Mouse (Mus musculus): ENCODE data around the gene Las1l. TPM values are rescaled to one million over a fixed set of nuclear protein-coding genes. Genes with fewer than 3 reads are reported as not detected.

Gene Las1l
- polyA plus RNA-seq (2012): 0.42 and 0.54 TPM in 2 replicates

- peak within 1 kb of the TSS; percentile 68 for H3K4me3 ChIP-seq (replicated peaks)
- peaks cover 7% of the 10 kb centered on the region for H3K36me3 ChIP-seq (ENCODE audit: control insufficient read depth)
- peaks cover 5% of the 10 kb centered on the region for H3K9me3 ChIP-seq (ENCODE audit: control insufficient read depth, low read length)
- TF ChIP-seq GATA1 (IDR thresholded peaks at IDR 0.05; ENCODE audit: low read length): no peak
- TF ChIP-seq TAL1 (IDR thresholded peaks at IDR 0.05; ENCODE audit: low read length): no peak
- H3K4me1 ChIP-seq (ENCODE audit: control insufficient read depth): peaks cover 3% of the 10 kb centered on the region
- no peaks in the 10 kb centered on the region; the same call in 1 of the 2 replicates for H3K27me3 ChIP-seq (ENCODE audit: control insufficient read depth)
Measured at GRCm38 (mm10) chrX:95956497-95957293, at the start of gene Las1l. Las1l (minus strand) TSS chrX:95956962.

GRCm38 (mm10) chrX:96006395-96006794 lies 49.6 kb upstream of the Las1l start:
- H3K36me3 ChIP-seq (ENCODE audit: control insufficient read depth): no peaks in the 10 kb centered on the region
- H3K27me3 ChIP-seq (ENCODE audit: control insufficient read depth): no peaks in the 10 kb centered on the region
- no peaks in the 10 kb centered on the region for H3K4me1 ChIP-seq (ENCODE audit: control insufficient read depth)
- no peak for TF ChIP-seq TAL1 (IDR thresholded peaks at IDR 0.05; ENCODE audit: low read length)
- TF ChIP-seq GATA1 (IDR thresholded peaks at IDR 0.05; ENCODE audit: low read length): no peak
- no peak overlapping the region for H3K4me3 ChIP-seq (replicated peaks)
- no peaks in the 10 kb centered on the region for H3K9me3 ChIP-seq (ENCODE audit: control insufficient read depth, low read length)

GRCm38 (mm10) chrX:95999601-96000000 lies 42.8 kb upstream of the Las1l start:
- Histone ChIP-seq H3K4me1 (ENCODE audit: control insufficient read depth) (no peaks in the 10 kb centered on the region), H3K36me3 (ENCODE audit: control insufficient read depth) (no peaks in the 10 kb centered on the region), H3K4me3 (replicated peaks) (no peak overlapping the region), H3K27me3 (ENCODE audit: control insufficient read depth) (0 out of 2 replicates have a peak, but pooled peaks cover 3% of the 10 kb centered on the region), H3K9me3 (ENCODE audit: control insufficient read depth, low read length) (peaks cover 3% of the 10 kb centered on the region; the same call in 1 of the 2 replicates)
- TF ChIP-seq GATA1 (IDR thresholded peaks at IDR 0.05; ENCODE audit: low read length): no peak
- TF ChIP-seq TAL1 (IDR thresholded peaks at IDR 0.05; ENCODE audit: low read length): no peak

DNA sequence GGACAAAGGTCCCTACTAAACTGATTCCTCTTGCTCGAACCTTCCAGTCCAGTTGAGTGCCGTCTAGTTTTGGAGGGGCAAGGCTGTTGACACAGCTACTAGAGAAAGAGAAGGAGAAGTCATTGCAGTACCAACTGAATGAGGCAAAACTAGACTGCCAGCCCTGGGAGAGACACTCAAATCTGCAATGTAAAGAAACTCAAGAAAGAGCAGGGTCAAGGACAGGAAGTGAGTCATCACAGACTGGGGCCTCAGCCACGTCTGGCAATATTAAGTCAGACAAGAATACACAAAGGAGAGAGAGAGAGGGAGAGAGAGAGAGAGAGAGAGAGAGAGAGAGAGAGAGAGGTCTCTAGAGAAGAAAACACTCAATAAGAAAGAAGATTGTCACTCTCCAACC lies 36.4 kb upstream of the Las1l start:
- H3K36me3 ChIP-seq (ENCODE audit: control insufficient read depth): no peaks in the 10 kb centered on the region
- H3K4me1 ChIP-seq (ENCODE audit: control insufficient read depth): no peaks in the 10 kb centered on the region
- H3K4me3 ChIP-seq (replicated peaks): no peak overlapping the region
- 0 out of 2 replicates have a peak, but pooled peaks cover 4% of the 10 kb centered on the region for H3K27me3 ChIP-seq (ENCODE audit: control insufficient read depth)
- H3K9me3 ChIP-seq (ENCODE audit: control insufficient read depth, low read length): no peaks in the 10 kb centered on the region
- TF ChIP-seq GATA1 (IDR thresholded peaks at IDR 0.05; ENCODE audit: low read length): no peak
- no peak for TF ChIP-seq TAL1 (IDR thresholded peaks at IDR 0.05; ENCODE audit: low read length)

GRCm38 (mm10) chrX:95969936-95970335 lies 13.2 kb upstream of the Las1l start:
- no peak for TF ChIP-seq GATA1 (IDR thresholded peaks at IDR 0.05; ENCODE audit: low read length)
- no peak for TF ChIP-seq TAL1 (IDR thresholded peaks at IDR 0.05; ENCODE audit: low read length)
- Histone ChIP-seq H3K4me3 (replicated peaks) (no peak overlapping the region), H3K27me3 (ENCODE audit: control insufficient read depth) (no peaks in the 10 kb centered on the region), H3K4me1 (ENCODE audit: control insufficient read depth) (peaks cover 16% of the 10 kb centered on the region), H3K9me3 (ENCODE audit: control insufficient read depth, low read length) (no peaks in the 10 kb centered on the region), H3K36me3 (ENCODE audit: control insufficient read depth) (no peaks in the 10 kb centered on the region)

DNA sequence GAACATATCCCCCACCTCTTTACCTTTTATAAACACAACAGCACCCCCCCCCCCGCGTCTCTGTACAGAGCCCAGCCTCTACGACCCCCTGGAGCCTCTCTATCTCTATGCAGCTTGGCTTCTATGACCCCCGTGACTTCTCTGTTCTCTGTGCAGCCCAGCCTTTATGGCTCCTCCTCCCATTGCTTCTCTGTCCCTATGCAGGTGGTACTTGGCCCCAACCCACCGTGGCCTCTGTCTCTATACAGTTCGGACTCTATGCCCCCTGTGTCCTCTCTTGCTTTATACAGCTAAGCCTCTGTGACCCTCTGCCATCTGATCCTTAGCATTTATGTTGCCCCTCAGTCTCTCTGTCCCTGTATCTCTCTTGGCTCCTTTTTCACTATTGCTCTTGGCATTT lies 12.4 kb upstream of the Las1l start:
- Histone ChIP-seq H3K4me1 (ENCODE audit: control insufficient read depth) (peaks cover 16% of the 10 kb centered on the region), H3K4me3 (replicated peaks) (no peak overlapping the region), H3K36me3 (ENCODE audit: control insufficient read depth) (no peaks in the 10 kb centered on the region), H3K27me3 (ENCODE audit: control insufficient read depth) (no peaks in the 10 kb centered on the region), H3K9me3 (ENCODE audit: control insufficient read depth, low read length) (no peaks in the 10 kb centered on the region)
- no peak for TF ChIP-seq GATA1 (IDR thresholded peaks at IDR 0.05; ENCODE audit: low read length)
- TF ChIP-seq TAL1 (IDR thresholded peaks at IDR 0.05; ENCODE audit: low read length): no peak

DNA sequence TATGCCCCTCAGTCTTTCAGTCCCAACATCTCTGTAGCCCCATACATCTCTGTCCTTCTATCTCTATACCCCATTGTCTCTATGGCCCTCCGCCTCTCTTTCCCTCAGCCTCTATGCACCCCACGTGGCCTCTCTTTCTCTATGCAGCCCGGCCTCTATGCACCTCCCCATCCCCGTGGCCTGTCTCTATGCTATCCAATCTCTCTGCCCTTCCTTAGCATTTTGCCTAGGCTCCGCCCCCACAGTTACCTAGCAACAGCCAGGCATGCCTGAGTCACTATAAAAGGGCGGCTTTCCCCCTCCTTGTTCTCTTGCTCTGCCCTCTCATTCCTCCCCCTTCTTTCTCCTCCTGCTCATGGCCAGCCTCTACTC lies 11.8 kb upstream of the Las1l start:
- peaks cover 16% of the 10 kb centered on the region for H3K4me1 ChIP-seq (ENCODE audit: control insufficient read depth)
- TF ChIP-seq GATA1 (IDR thresholded peaks at IDR 0.05; ENCODE audit: low read length) (no peak), TAL1 (IDR thresholded peaks at IDR 0.05; ENCODE audit: low read length) (no peak)
- peak overlapping the region; percentile 63 for H3K4me3 ChIP-seq (replicated peaks)

DNA sequence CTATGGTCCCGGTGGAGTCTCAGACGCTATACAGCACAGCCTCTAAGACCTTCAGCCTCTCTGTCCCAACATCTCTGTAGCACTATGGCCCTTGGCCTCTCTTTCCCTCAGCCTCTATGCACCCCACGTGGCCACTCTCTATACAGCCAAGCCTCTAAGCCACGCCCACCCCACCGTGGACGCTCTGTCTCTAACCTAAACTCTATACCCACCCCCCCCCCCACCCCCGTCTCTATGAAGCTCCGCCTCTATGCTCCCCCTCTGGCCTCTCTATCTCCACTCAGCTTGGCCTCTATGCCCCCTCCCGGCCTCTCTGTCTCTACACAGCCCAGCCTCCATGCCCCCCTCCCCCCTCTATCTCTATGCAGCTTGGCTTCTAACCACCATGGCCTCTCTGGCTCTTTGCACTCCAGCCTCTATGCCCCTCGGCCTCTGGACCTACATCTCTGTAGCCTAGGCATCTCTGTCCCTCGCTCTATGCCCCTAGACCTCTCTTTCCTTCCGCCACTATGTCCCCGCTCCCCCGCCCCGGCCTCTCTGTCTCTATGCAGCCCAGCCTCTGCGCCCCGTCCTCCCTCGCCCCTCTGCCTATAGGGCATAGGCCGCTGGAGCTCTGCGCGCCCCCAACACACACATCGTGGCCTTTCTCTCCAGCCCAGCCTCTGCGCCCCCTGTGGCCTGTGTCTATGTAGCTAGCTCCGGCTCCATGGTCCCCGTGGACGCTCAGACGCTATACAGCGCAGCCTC lies 11.3 kb upstream of the Las1l start:
- Histone ChIP-seq H3K27me3 (ENCODE audit: control insufficient read depth) (no peaks in the 10 kb centered on the region), H3K36me3 (ENCODE audit: control insufficient read depth) (no peaks in the 10 kb centered on the region), H3K4me3 (replicated peaks) (peak overlapping the region; percentile 63), H3K9me3 (ENCODE audit: control insufficient read depth, low read length) (no peaks in the 10 kb centered on the region), H3K4me1 (ENCODE audit: control insufficient read depth) (peaks cover 16% of the 10 kb centered on the region)
- TF ChIP-seq TAL1 (IDR thresholded peaks at IDR 0.05; ENCODE audit: low read length) (no peak), GATA1 (IDR thresholded peaks at IDR 0.05; ENCODE audit: low read length) (no peak)

More for the DNA sequence above, 11.8 kb upstream of the Las1l start:
- Histone ChIP-seq H3K9me3 (ENCODE audit: control insufficient read depth, low read length) (no peaks in the 10 kb centered on the region), H3K36me3 (ENCODE audit: control insufficient read depth) (no peaks in the 10 kb centered on the region), H3K27me3 (ENCODE audit: control insufficient read depth) (no peaks in the 10 kb centered on the region)

GRCm38 (mm10) chrX:95965036-95965435 lies 8.3 kb upstream of the Las1l start:
- Histone ChIP-seq H3K27me3 (ENCODE audit: control insufficient read depth) (no peaks in the 10 kb centered on the region), H3K4me3 (replicated peaks) (no peak overlapping the region), H3K36me3 (ENCODE audit: control insufficient read depth) (no peaks in the 10 kb centered on the region), H3K4me1 (ENCODE audit: control insufficient read depth) (peaks cover 16% of the 10 kb centered on the region), H3K9me3 (ENCODE audit: control insufficient read depth, low read length) (no peaks in the 10 kb centered on the region)
- TF ChIP-seq GATA1 (IDR thresholded peaks at IDR 0.05; ENCODE audit: low read length) (no peak), TAL1 (IDR thresholded peaks at IDR 0.05; ENCODE audit: low read length) (no peak)

Measured in erythroblast, embryonic 14.5 days (primary cell).